Mouse (Mus musculus) myocyte (in vitro differentiated cells): Measurements from ENCODE around the gene Gm5105. TPM values are rescaled to one million over a fixed set of nuclear protein-coding genes. Genes with fewer than 3 reads are reported as not detected.

Source experiments
- H3K27me3 ChIP-seq: one replicate; pipeline ENCODE4 v1.6.1; 2011; ENCODE audit not compliant: control insufficient read depth, insufficient read depth, insufficient read length
- H3K36me3 ChIP-seq: one replicate; pipeline ENCODE4 v1.6.1; 2011; ENCODE audit not compliant: control insufficient read depth, insufficient read depth
- H3K4me2 ChIP-seq: one replicate; pipeline ENCODE4 v1.6.1; 2011; ENCODE audit warnings: low read depth, control low read depth
- H3K4me3 ChIP-seq: one replicate; pipeline ENCODE4 v1.5.1; 2011; ENCODE audit warnings: mild to moderate bottlenecking, control low read depth, moderate library complexity
- H3K79me2 ChIP-seq: one replicate; pipeline ENCODE4 v1.6.1; 2011; ENCODE audit not compliant: control insufficient read depth, insufficient read depth
- H3ac ChIP-seq: one replicate; pipeline ENCODE4 v1.6.1; 2011; ENCODE audit not compliant: control insufficient read depth, insufficient read length
- CEBPB ChIP-seq: IDR thresholded peaks from 2 replicates; pipeline ENCODE4 v1.6.1; 2011; ENCODE audit warnings: mild to moderate bottlenecking, moderate library complexity; ENCODE audit not compliant: poor library complexity, insufficient read depth, severe bottlenecking
- E2F4 ChIP-seq: IDR thresholded peaks from one replicate; pipeline ENCODE4 v1.6.1; 2011; ENCODE audit warnings: mild to moderate bottlenecking, control low read depth, moderate library complexity; ENCODE audit not compliant: insufficient read depth
- MAX ChIP-seq: IDR thresholded peaks from one replicate; pipeline ENCODE4 v1.6.1; 2011; ENCODE audit warnings: low read depth, mild to moderate bottlenecking, control low read depth
- MYOD1 ChIP-seq, 3 experiments: IDR thresholded peaks; one replicate each; pipeline ENCODE4 v1.6.1; 2011; ENCODE audit warnings: control low read depth in 2 of 3, low read depth in 2 of 3, mild to moderate bottlenecking in 2 of 3, moderate library complexity in 1 of 3; ENCODE audit not compliant: insufficient read length in 2 of 3, control insufficient read depth in 1 of 3
- MYOG ChIP-seq, 3 experiments: IDR thresholded peaks; one replicate each; pipeline ENCODE4 v1.6.1; 2011; ENCODE audit warnings: control low read depth in 2 of 3, low read depth in 2 of 3, mild to moderate bottlenecking in 2 of 3; ENCODE audit not compliant: insufficient read length in 2 of 3, control insufficient read depth in 1 of 3, insufficient read depth in 1 of 3
- POLR2A ChIP-seq: IDR thresholded peaks from one replicate; pipeline ENCODE4 v1.6.1; 2011; ENCODE audit warnings: low read depth, mild to moderate bottlenecking, control low read depth, moderate library complexity; ENCODE audit not compliant: insufficient read length
- POLR2AphosphoS2 ChIP-seq: IDR thresholded peaks from one replicate; pipeline ENCODE4 v1.6.1; 2011; ENCODE audit warnings: low read depth, control low read depth; ENCODE audit not compliant: insufficient read length
- REST ChIP-seq: IDR thresholded peaks from one replicate; pipeline ENCODE4 v1.6.1; 2011; ENCODE audit warnings: mild to moderate bottlenecking, control low read depth, moderate library complexity; ENCODE audit not compliant: insufficient read depth, insufficient read length
- SRF ChIP-seq: IDR thresholded peaks from one replicate; pipeline ENCODE4 v1.6.1; 2011; ENCODE audit warnings: low read depth; ENCODE audit not compliant: control insufficient read depth, insufficient read length
- TCF12 ChIP-seq: IDR thresholded peaks from one replicate; pipeline ENCODE4 v1.6.1; 2011; ENCODE audit warnings: mild to moderate bottlenecking, control low read depth; ENCODE audit not compliant: poor library complexity, insufficient read depth, severe bottlenecking
- TCF3 ChIP-seq: IDR thresholded peaks from one replicate; pipeline ENCODE4 v1.6.1; 2011; ENCODE audit warnings: low read depth, control low read depth; ENCODE audit not compliant: insufficient read length
- USF1 ChIP-seq: IDR thresholded peaks from one replicate; pipeline ENCODE4 v1.6.1; 2011; ENCODE audit warnings: low read depth, mild to moderate bottlenecking, control low read depth, moderate library complexity
- polyA plus RNA-seq: library from polyadenylated mRNA; unstranded; fragments of >200 nt; fragmentation: generic; extraction: Trizol; gene quantifications from one replicate; pipeline ENCODE4 v1.2.1, GENCODE M21; 2012; ENCODE audit warnings: missing spikeins

The Gm5105 gene
- 0.24 TPM for polyA plus RNA-seq

DNA sequence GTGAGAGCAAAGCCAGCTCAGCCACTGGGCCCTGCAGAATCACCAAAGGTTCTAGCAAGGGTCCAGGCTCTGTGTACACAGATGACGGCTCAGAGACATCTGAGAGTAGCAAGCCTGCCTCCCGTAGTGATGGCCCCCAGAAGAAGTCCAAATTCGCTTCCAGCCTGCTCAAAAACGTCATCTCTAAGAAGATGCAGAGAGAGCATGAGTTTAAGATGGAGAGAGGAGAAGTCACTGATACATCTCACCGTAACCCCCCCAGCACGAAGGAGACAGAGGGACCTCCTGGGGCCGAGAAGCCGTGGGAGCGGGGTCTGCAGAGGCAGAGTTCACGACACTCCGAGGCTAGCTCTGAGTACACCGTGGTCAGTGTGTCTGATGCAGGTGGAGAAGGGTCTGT, at the start of gene Gm5105:
TSS of gene Gm5105 (minus strand) at position 101 of the 400 bp plus-strand sequence.
- peaks cover 70% of the 10 kb centered on the region for H3K79me2 ChIP-seq
- no peaks in the 10 kb centered on the region for H3K27me3 ChIP-seq
- H3K4me3 ChIP-seq, result peak within 1 kb of the TSS; percentile 86
- peak within 1 kb of the TSS; percentile 93 for H3K4me2 ChIP-seq
- peak; percentile 14 for TF ChIP-seq POLR2A
- TF ChIP-seq REST, result no peak
- peak within 1 kb of the TSS; percentile 75 for H3ac ChIP-seq
- peaks cover 10% of the 10 kb centered on the region for H3K36me3 ChIP-seq

- H3K27me3 ChIP-seq, result no peaks in the 10 kb centered on the region
- no peak overlapping the region for H3K4me3 ChIP-seq
- no peak overlapping the region for H3K4me2 ChIP-seq
- no peak overlapping the region for H3ac ChIP-seq
- no peaks in the 10 kb centered on the region for H3K36me3 ChIP-seq
- TF ChIP-seq MYOD1 (IDR thresholded peaks at IDR 0.05; ENCODE audit: control insufficient read depth in 1 of 3, insufficient read length in 2 of 3, low read depth in 2 of 3), result no peak
- TF ChIP-seq MYOG (IDR thresholded peaks at IDR 0.05; ENCODE audit: control insufficient read depth in 1 of 3, insufficient read depth in 1 of 3, insufficient read length in 2 of 3, low read depth in 2 of 3), result no peak
- TF ChIP-seq TCF3, result no peak
- TF ChIP-seq E2F4, result no peak
- TF ChIP-seq CEBPB, result no peak
- H3K79me2 ChIP-seq, result no peaks in the 10 kb centered on the region
Measured at GRCm38 (mm10) chr3:138116871-138117270, 49.7 kb upstream of the Gm5105 start.

DNA sequence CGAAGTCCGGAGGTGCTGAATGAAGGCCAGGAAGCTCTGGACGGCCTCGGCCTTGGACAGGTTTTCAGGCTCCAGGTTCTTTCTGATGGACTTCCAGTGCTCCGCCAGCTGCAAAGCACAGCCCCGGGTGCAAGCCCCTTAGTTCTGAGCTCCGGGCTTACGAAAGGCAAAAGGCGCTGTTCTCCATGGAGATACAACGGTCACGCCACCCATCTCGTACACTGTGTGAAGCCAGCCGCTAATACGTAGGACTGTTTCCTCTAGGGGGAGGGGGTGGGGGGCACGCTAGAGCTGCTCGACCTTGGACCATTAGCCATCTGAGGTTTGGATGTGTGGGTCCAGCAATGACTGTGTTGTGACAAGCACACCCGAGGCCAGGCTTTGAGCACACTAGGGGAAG, 46.9 kb upstream of the Gm5105 start:
- Histone ChIP-seq H3K4me3 (no peak overlapping the region), H3K36me3 (no peaks in the 10 kb centered on the region), H3K4me2 (no peak overlapping the region), H3K79me2 (no peaks in the 10 kb centered on the region), H3ac (no peak overlapping the region), H3K27me3 (no peaks in the 10 kb centered on the region)
- TF ChIP-seq E2F4 (no peak), MYOD1 (IDR thresholded peaks at IDR 0.05; ENCODE audit: control insufficient read depth in 1 of 3, insufficient read length in 2 of 3, low read depth in 2 of 3) (no peak), USF1 (no peak), REST (no peak), CEBPB (no peak), SRF (no peak), TCF12 (no peak), TCF3 (no peak), MAX (no peak), POLR2A (no peak), POLR2AphosphoS2 (no peak), MYOG (IDR thresholded peaks at IDR 0.05; ENCODE audit: control insufficient read depth in 1 of 3, insufficient read depth in 1 of 3, insufficient read length in 2 of 3, low read depth in 2 of 3) (no peak)

DNA sequence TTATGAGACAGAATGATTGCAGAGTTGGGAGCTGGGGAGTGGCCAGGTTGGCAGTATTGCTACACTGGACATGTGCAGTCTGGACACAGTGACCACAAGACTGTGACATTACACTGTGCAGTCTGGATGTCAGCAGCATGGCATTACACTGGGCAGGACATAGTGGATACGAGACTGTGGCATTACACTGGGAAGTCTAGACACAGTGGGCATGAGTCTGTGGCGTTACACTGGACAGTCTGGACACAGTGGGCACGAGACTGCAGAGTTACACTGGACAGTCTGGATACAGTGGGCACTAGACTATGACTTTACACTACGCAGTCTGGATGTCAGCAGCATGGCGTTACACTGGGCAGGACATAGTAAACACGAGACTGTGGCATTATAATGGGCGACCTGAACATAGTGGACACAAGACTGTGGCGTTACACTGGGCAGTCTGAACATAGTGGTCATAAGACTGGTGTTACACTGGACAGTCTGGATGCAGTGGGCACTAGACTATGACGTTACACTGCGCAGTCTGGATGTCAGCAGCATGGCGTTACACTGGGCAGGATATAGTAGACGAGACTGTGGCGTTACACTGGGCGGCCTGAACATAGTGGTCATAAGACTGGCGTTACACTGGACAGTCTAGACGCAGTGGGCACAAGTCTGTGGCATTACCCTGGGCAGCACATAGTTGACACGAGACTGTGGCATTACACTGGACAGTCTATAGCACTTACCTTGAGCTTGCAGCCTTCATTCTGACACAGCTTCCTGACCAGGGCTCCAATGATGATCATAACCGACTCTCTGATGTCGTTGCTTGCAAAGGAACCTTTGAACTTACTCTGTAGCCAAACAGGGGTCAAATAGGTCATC, 44.0 kb upstream of the Gm5105 start:
- TF ChIP-seq MYOD1 (IDR thresholded peaks at IDR 0.05; ENCODE audit: control insufficient read depth in 1 of 3, insufficient read length in 2 of 3, low read depth in 2 of 3) (no peak), USF1 (no peak), MYOG (IDR thresholded peaks at IDR 0.05; ENCODE audit: control insufficient read depth in 1 of 3, insufficient read depth in 1 of 3, insufficient read length in 2 of 3, low read depth in 2 of 3) (no peak), REST (no peak), POLR2AphosphoS2 (no peak), MAX (no peak), SRF (no peak), E2F4 (no peak), CEBPB (no peak)
- no peak overlapping the region for H3K4me2 ChIP-seq

DNA sequence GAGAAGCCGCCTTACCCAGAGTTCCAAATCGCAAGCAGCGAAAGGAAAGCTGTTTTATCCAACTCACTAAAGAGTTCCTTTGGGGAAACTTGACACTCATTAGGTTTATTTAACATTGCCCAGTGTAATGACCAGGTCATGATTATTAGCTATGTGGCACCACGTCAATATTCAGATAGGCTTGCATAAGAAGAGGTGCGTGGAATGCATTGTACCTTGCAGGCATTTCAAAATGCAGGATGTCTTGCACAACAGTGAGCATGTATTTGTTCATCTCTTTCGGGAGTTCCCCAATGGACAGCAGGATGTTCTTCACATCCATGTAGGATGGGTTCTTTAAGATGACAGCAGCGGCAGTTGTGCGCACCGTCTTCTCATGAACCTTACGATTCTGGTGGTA, 39.7 kb upstream of the Gm5105 start:
- no peaks in the 10 kb centered on the region for H3K27me3 ChIP-seq
- TF ChIP-seq REST, result no peak
- no peak for TF ChIP-seq TCF12
- no peak for TF ChIP-seq E2F4
- no peak for TF ChIP-seq CEBPB
- TF ChIP-seq TCF3, result no peak
- no peak for TF ChIP-seq USF1
- no peak overlapping the region for H3K4me2 ChIP-seq
- no peak overlapping the region for H3ac ChIP-seq
- H3K4me3 ChIP-seq, result no peak overlapping the region
- H3K79me2 ChIP-seq, result no peaks in the 10 kb centered on the region
- H3K36me3 ChIP-seq, result no peaks in the 10 kb centered on the region

More for the DNA sequence above, 44.0 kb upstream of the Gm5105 start:
- Histone ChIP-seq H3K4me3 (no peak overlapping the region), H3ac (no peak overlapping the region), H3K79me2 (no peaks in the 10 kb centered on the region), H3K27me3 (no peaks in the 10 kb centered on the region), H3K36me3 (no peaks in the 10 kb centered on the region)
